In genomic region chr16:77400276-77400891, GRCm38 (mm10) we compare ENCODE assay signal across 8 mouse cellular contexts.
A peak's percentile ranks its signal among the peaks of the same experiment; 100 is the strongest.
DNase-seq lines count a peak whose midpoint lies in the region; ATAC-seq and TF ChIP-seq lines count a peak whose summit lies in the region.

No protein-coding gene starts in this region.

- TF ChIP-seq EP300 in heart, postnatal 0 days (IDR thresholded peaks at IDR 0.05; ENCODE audit: low read depth) = no peak
- TF ChIP-seq EP300 in liver, postnatal 0 days (IDR thresholded peaks at IDR 0.05; ENCODE audit: low read depth) = no peak

- H3K27me3 ChIP-seq in forebrain, embryonic 14.5 days (replicated peaks; ENCODE audit: control insufficient read depth, insufficient read depth, low read length) = no peaks in the 10 kb centered on the region
- H3K27me3 ChIP-seq in heart, postnatal 0 days (ENCODE audit: control insufficient read depth, insufficient read depth, low read length) = no peaks in the 10 kb centered on the region
- no peaks in the 10 kb centered on the region for H3K27me3 ChIP-seq in liver, postnatal 0 days (ENCODE audit: insufficient read depth, low read length)

- H3K9me3 ChIP-seq in forebrain, embryonic 14.5 days (replicated peaks; ENCODE audit: control insufficient read depth, low read length) = no peaks in the 10 kb centered on the region
- H3K9me3 ChIP-seq in heart, postnatal 0 days (replicated peaks; ENCODE audit: control insufficient read depth, low read length) = no peaks in the 10 kb centered on the region
- H3K9me3 ChIP-seq in liver, postnatal 0 days (ENCODE audit: low read length) = no peaks in the 10 kb centered on the region

- H3K4me3 ChIP-seq in forebrain, embryonic 14.5 days (ENCODE audit: low read depth, low read length) = peak overlapping the region; percentile 26
- peak overlapping the region; percentile 45 for H3K4me3 ChIP-seq in heart, postnatal 0 days (ENCODE audit: low read depth, low read length)
- peak overlapping the region; percentile 19; the same call in 1 of the 2 replicates for H3K4me3 ChIP-seq in liver, postnatal 0 days (ENCODE audit: low read depth, low read length)

- H3K36me3 ChIP-seq in forebrain, embryonic 14.5 days (ENCODE audit: control insufficient read depth, insufficient read depth, low read length) = no peaks in the 10 kb centered on the region
- H3K36me3 ChIP-seq in heart, postnatal 0 days (replicated peaks; ENCODE audit: control insufficient read depth, insufficient read depth, low read length) = no peaks in the 10 kb centered on the region
- H3K36me3 ChIP-seq in liver, postnatal 0 days (replicated peaks; ENCODE audit: insufficient read depth, low read length) = no peaks in the 10 kb centered on the region

- peak; percentile 74 for ATAC-seq in forebrain, embryonic 14.5 days
- ATAC-seq in heart, postnatal 0 days (ENCODE audit: insufficient read depth, low read depth) = peak; percentile 69; the same call in 1 of the 2 replicates
- no peak for ATAC-seq in liver, postnatal 0 days

- peak; percentile 54 for DNase-seq in urinary bladder, postnatal 14 days (ENCODE audit: low spot score)
- DNase-seq in urinary bladder, adult 2 months (ENCODE audit: low spot score) = no peak
- DNase-seq in forebrain, embryonic 14.5 days (ENCODE audit: low spot score) = peak; percentile 90
- DNase-seq in heart, postnatal 0 days (ENCODE audit: low spot score) = peak; percentile 58
- DNase-seq in kidney, postnatal 4 days = peak; percentile 79 to 85
- DNase-seq in liver, postnatal 0 days = peak; percentile 35
- peak; percentile 57 for DNase-seq in ovary, postnatal 36 days (ENCODE audit: low spot score)
- DNase-seq in spleen, adult 18-20 months = no peak

- H3K27ac ChIP-seq in forebrain, embryonic 14.5 days (ENCODE audit: low read depth, low read length) = peak overlapping the region; percentile 89
- H3K27ac ChIP-seq in heart, postnatal 0 days (ENCODE audit: low read depth) = peak overlapping the region; percentile 66
- no peak overlapping the region for H3K27ac ChIP-seq in liver, postnatal 0 days (ENCODE audit: low read depth)

- TF ChIP-seq CTCF in heart, postnatal 0 days (IDR thresholded peaks at IDR 0.05; ENCODE audit: low read depth) = no peak
- no peak for TF ChIP-seq CTCF in liver, postnatal 0 days (IDR thresholded peaks at IDR 0.05; ENCODE audit: low read depth)

- peak overlapping the region; percentile 50 for H3K4me2 ChIP-seq in forebrain, embryonic 14.5 days (ENCODE audit: low read length)
- peak overlapping the region; percentile 64 for H3K4me2 ChIP-seq in heart, postnatal 0 days (ENCODE audit: low read depth, low read length)
- peak overlapping the region; percentile 62 for H3K4me2 ChIP-seq in liver, postnatal 0 days (ENCODE audit: low read depth, low read length)

- under 1% methylated on average over 13 of the region's 13 CpGs for WGBS in forebrain, embryonic 14.5 days
- WGBS in heart, postnatal 0 days = 2% methylated on average over 13 of the region's 13 CpGs
- WGBS in liver, postnatal 0 days (ENCODE audit: insufficient replicate concordance) = 21% methylated on average over 13 of the region's 13 CpGs

- H3K4me1 ChIP-seq in forebrain, embryonic 14.5 days (ENCODE audit: control insufficient read depth, insufficient read depth, low read length) = peaks cover 45% of the 10 kb centered on the region
- H3K4me1 ChIP-seq in heart, postnatal 0 days (ENCODE audit: control insufficient read depth, insufficient read depth) = peaks cover 10% of the 10 kb centered on the region
- H3K4me1 ChIP-seq in liver, postnatal 0 days (ENCODE audit: insufficient read depth) = peaks cover 2% of the 10 kb centered on the region; the same call in 1 of the 2 replicates

- peak overlapping the region; percentile 58 for H3K9ac ChIP-seq in forebrain, embryonic 14.5 days (ENCODE audit: low read length)
- peak overlapping the region; percentile 45 for H3K9ac ChIP-seq in heart, postnatal 0 days (replicated peaks; ENCODE audit: low read depth, low read length)
- 0 out of 2 replicates have a peak overlapping the region, but pooled peaks have one; percentile 11 for H3K9ac ChIP-seq in liver, postnatal 0 days (replicated peaks)

Comparison
In these comparisons a context has a peak if more than half of its experiments do, and no peak if none do; other contexts are left out.
1. DNase-seq: peak in urinary bladder, postnatal 14 days (single experiment), forebrain, embryonic 14.5 days (single experiment), heart, postnatal 0 days (single experiment), kidney, postnatal 4 days (2 of 2), liver, postnatal 0 days (single experiment) and ovary, postnatal 36 days (single experiment); none in urinary bladder, adult 2 months (single experiment) and spleen, adult 18-20 months (0 of 2).
2. Peak in every context shown above with its lines, with median percentiles within 50 percentile points of each other: H3K4me2 ChIP-seq, H3K4me3 ChIP-seq and H3K9ac ChIP-seq.